Mouse (Mus musculus): ENCODE data around the gene Grcc10.

The Grcc10 gene

GRCm38 (mm10) chr6:124731038-124731437 lies 10.1 kb downstream of the Grcc10 start:
- no peak for DNase-seq (ENCODE audit: low spot score in 2 of 2)

DNA sequence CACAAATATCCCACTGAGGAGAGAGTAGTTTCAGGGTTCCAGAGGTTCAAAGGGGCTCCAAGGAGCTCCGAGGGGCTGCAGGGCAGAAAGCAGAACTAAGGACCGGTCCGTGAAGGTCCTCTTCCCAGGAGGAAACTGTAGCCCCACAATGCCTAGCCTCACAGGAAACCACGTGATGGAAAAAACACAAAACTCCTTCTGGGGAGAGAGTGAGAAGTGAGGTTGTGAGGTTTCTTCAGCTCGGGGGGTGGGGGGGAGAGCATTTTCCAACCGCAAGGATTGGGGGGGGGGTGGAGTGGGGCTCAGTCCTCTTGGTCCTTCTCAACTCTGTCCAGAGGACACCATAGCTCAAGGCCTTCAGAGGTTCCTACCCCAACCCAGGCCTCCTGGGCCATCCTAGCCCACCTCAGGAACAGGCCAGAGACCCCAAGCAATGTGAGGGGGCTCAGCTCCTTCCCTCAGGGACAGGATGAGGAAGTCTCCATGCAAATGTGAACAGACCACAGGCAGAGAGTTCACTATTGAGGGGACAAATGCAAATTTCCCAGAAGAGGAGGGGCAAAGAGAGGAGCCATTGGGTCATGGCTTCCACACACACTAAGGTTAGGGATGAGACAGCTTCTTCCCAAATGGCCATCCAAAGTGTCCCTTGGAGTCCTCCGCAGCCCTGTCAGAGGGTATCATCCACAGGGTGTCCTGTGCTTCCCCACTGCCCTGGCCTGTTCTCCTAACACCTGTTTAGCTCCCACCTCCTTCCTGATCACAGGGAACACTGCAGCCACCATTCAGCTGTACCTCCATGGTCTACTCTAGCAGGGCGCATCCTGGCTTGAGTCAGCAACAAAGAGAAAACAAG lies 11.1 kb downstream of the Grcc10 start:
- DNase-seq (ENCODE audit: low spot score in 2 of 2): no peak

- DNase-seq (ENCODE audit: low spot score in 2 of 2): no peak
Measured at GRCm38 (mm10) chr6:124728621-124729020, 12.6 kb downstream of the Grcc10 start.

DNA sequence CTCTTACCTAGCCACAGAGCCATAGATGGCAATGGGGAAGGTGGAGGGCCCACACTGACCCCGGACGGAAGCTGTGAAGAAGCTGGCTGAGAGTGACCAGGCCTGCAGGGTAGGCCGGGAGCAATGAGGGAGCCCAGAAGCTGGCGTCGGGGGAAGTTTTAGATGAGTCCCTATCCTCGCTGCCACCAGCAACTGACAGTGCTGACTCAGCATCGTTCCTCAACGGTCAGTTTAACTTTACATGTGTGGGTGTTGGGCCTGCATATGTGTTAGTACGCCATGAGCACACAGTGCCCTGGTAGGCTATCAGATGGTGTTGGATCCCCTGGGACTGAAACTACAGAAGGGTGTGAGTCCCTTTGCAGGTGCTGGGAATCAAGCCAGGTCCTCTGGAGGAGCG lies 16.7 kb downstream of the Grcc10 start:
- DNase-seq (ENCODE audit: low spot score in 2 of 2): no peak

GRCm38 (mm10) chr6:124723541-124723940 lies 17.6 kb downstream of the Grcc10 start:
- DNase-seq (ENCODE audit: low spot score in 2 of 2): no peak

DNA sequence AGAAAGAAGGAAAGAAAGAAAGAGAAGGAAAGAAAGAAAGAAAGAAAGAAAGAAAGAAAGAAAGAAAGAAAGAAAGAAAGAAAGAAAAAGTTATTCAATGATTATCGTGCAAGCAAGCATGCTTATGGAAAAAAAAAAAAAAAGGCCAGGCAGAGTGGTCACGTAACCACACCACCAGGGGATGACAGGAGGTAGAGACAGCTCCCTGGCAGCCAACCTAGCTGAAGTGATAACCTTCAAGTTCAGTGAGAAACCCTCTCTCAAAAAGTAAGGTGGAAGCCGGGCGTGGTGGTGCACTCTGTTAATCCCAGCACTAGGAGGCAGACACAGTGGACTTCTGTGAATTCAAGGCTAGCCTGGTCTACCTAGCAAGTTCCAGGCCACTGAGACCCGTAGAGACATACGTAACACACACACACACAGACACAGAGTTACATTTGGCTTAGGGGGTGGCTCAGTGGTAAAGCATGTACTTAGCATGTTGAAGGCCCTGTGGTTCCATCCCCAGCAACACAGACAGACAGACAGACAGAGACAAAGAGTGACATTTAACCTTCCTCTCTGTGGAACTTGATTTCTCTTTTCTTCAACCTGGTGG lies 18.2 kb downstream of the Grcc10 start:
- DNase-seq (ENCODE audit: low spot score in 2 of 2): no peak

DNA sequence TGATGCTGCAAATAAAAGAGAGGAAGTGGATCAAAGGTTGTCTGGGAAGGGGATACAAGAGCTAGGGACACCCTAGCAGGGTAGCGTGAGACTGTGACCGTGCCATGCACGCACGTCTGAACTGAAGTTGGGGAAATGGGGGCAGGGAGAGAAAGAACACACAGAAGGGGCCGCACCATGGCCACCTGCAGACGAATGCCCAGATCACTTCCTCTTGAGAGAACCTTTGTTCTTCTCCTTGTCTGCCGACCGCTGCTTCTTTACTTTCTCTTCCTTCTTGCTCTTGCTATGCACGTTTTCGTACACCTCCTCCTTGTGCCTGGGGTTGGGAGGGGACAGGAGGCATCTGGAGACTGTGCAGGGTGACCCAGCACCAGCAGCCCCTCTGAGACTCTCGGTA lies 20.3 kb downstream of the Grcc10 start:
- no peak for DNase-seq (ENCODE audit: low spot score in 2 of 2)

GRCm38 (mm10) chr6:124719354-124719978 lies 21.7 kb downstream of the Grcc10 start:
- DNase-seq (ENCODE audit: low spot score in 2 of 2): no peak

- no peak for DNase-seq (ENCODE audit: low spot score in 2 of 2)
Measured at GRCm38 (mm10) chr6:124718703-124719102, 22.5 kb downstream of the Grcc10 start.

GRCm38 (mm10) chr6:124717968-124718367 lies 23.2 kb downstream of the Grcc10 start:
- DNase-seq (ENCODE audit: low spot score in 2 of 2): no peak

DNA sequence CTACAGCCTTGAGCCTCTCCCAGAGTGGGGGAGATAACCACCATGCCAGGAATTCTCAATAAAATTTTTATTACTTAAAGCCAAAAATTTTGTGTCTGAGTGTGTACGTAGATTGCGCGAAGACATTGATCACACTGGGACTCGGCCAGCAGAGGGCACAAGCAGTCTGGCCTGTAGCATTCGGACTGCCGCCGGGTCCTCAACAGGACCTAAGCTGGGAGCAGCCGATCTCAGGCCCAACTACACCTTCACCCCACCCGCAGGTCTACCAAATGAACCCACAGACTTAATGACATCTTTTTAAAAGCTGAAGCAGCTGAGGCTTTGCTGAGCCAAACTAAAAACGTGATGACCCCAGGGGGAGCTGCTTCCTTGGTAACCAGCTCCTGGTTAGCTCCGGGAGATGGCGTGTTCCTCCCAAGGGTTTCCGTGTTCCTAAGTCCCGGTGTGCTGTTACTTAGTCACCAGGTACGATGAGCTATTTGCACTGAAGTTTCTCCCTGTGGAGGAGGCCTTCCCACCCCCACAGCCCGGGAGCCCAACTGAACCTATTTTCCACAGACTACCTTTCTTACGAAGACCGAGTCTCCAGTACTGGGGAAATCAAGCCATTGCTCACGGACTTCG lies 24.2 kb downstream of the Grcc10 start:
- peak in 1 of 2 experiments; percentile 57 for DNase-seq (ENCODE audit: low spot score in 2 of 2)

DNA sequence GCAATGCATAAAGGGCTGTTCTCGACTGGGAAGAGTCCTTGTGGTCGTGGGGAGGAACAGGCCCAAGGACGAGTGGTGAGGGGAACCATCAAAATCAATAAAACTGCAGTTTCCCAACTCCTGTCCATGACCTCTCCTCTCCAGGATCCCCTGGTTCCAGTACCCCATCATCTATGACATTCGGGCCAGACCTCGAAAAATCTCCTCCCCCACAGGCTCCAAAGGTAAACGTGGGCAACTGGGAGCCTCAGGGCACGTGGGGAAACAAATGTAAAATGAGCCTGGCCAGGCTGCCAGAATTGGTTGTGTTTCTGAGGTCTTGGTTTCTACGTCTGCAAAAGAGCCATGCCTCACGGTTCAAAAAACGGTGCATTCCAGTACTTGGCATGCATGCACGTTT lies 28.3 kb downstream of the Grcc10 start:
- no peak for DNase-seq (ENCODE audit: low spot score in 2 of 2)

GRCm38 (mm10) chr6:124711824-124712782 lies 29.1 kb downstream of the Grcc10 start, which contains the start of the genes Emg1 and Phb2:
Gene Emg1 (minus strand): TSS chr6:124712178.
Gene Phb2 (plus strand): TSS chr6:124712336.
- peak; percentile 95 to 98 for DNase-seq (ENCODE audit: low spot score in 2 of 2)

- no peak for DNase-seq (ENCODE audit: low spot score in 2 of 2)
Measured at GRCm38 (mm10) chr6:124708289-124708889, 32.8 kb downstream of the Grcc10 start.

DNA sequence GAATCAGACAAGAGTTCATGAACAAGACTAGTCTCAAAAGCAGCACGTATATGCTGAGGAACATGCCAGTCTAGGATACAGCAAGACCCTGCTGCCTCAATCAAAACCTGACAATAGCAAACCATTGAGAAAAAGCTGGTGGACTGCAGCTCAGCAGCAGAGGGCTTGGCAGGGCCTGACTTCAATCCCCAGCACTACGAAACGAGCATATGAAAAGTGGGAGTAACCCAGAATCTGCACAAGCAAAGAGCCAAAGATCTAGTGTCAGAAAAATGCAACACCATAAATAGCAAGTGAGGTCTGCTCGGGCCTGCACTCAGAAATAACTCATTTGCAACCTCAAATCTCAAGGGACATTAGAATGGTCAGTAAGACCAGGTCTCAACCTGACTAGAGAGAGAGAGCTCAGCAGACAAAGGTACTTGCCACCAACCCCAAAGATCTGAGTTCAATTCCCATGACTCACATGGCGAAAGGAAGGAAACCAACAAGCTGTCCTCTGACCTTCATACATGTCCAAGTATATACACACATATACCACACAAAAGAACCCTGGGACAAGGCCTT lies 35.0 kb downstream of the Grcc10 start:
- DNase-seq (ENCODE audit: low spot score in 2 of 2): no peak

DNA sequence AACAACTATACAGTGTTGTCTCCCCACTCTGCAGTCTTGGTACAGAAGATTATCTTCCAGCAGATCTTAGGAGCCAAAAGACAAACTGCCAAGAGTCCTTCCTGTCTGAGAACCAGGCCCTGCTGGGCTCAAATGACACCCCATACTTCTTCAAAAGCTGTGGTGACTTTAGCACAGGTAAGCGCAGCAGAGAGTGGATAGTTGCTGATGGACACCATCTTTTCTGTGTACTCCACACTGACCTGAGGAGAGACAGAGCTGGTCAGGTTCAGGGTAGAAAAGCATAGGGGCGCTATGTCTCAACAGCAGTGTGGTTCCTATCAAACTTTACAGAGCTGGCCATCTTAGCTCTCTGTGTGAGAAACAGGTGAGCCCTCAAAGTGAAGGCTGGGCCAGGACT lies 36.8 kb downstream of the Grcc10 start:
- no peak for DNase-seq (ENCODE audit: low spot score in 2 of 2)

GRCm38 (mm10) chr6:124703789-124704188 lies 37.4 kb downstream of the Grcc10 start:
- DNase-seq (ENCODE audit: low spot score in 2 of 2): no peak

- DNase-seq (ENCODE audit: low spot score in 2 of 2): peak; percentile 60 to 74
Measured at GRCm38 (mm10) chr6:124702784-124703103, 38.4 kb downstream of the Grcc10 start.

DNA sequence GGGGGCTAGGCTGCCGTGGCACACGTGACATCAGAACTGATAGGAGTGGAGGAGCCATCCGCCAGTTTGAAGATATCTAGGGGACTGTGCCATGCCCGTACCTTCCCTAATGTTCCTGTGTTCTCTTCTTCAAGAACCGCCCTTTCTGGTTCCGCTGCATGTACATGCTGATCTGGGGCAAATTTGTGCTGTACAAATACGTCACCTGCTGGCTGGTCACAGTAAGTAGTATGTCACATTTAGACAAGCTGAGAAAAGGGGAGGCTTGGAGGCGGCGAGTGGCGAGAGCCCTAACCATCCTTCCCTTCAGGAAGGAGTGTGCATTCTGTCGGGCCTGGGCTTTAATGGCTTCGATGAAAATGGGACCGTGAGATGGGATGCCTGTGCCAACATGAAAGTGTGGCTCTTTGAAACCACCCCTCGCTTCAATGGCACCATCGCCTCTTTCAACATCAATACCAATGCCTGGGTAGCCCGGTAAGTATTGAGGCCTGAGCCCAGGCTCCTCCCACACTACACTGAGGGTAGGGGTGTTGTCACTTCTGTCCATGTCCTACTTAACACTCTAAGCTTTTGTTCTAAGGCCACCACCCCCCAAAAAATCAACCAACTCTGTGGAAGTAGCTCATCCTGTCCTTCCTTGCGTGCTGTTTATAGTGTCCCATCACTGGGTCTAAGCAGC lies 38.9 kb downstream of the Grcc10 start:
- no peak for DNase-seq (ENCODE audit: low spot score in 2 of 2)

- no peak for DNase-seq (ENCODE audit: low spot score in 2 of 2)
Measured at GRCm38 (mm10) chr6:124701338-124701737, 39.8 kb downstream of the Grcc10 start.

Measured in spleen, postnatal 14 days (tissue).